Mouse (Mus musculus): ENCODE data around the gene Uox. TPM values are rescaled to one million over a fixed set of nuclear protein-coding genes. Genes with fewer than 3 reads are reported as not detected.

Uox gene
- total and polyA plus RNA-seq, 2 experiments from 2014 or later: 0.10 to 4.5 TPM

DNA sequence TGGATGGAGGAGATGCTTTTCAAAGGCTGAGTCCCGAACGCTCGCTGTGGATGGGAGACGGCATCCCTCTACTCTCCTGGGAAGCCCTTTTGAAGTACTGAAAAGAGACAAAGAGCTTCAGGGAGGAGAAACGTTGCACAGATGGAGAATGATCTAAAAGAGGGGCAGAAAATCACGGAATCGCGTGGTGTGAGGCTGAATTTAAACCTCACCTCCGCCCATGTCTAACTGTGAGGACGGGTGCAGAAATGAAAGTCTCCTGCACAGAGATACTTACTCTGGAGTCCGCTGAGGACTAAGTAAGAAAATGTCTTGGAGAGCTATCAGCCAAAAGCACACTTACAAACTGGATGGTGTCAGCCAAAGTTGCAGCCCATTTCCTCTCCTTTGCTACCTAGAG, 51.7 kb downstream of the Uox start:
- no peak for TF ChIP-seq EP300 (IDR thresholded peaks at IDR 0.05; ENCODE audit: low read depth)
- TF ChIP-seq CTCF (IDR thresholded peaks at IDR 0.05; ENCODE audit: low read depth): no peak
- H3K4me1 ChIP-seq (ENCODE audit: control insufficient read depth, insufficient read depth): 0 out of 2 replicates have a peak, but pooled peaks cover 6% of the 10 kb centered on the region
- 90% methylated on average over 11 of the region's 11 CpGs for WGBS

DNA sequence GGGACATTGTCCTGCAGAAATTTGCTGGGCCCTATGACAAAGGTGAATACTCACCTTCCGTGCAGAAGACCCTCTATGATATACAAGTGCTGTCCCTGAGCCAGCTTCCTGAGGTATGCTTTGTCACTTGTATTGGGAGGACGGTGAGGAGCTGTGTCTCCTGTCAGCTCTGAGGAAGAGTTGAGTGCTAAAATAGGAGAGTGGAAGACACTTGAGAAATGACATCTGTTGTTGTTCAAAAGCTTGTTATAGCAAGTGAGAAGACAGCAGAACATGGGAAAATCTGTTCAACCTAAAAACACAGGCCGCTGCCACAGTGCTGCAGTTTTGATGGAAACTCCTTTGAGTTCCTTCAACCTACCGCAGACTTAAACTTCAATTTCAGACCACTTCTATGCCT, 55.5 kb downstream of the Uox start:
- Histone ChIP-seq H3K4me2 (ENCODE audit: low read depth, low read length) (no peak overlapping the region), H3K27me3 (ENCODE audit: control insufficient read depth, insufficient read depth, low read length) (no peaks in the 10 kb centered on the region), H3K9me3 (replicated peaks; ENCODE audit: control insufficient read depth, low read length) (no peaks in the 10 kb centered on the region), H3K27ac (ENCODE audit: low read depth) (no peak overlapping the region), H3K9ac (replicated peaks; ENCODE audit: low read depth, low read length) (no peak overlapping the region), H3K36me3 (replicated peaks; ENCODE audit: control insufficient read depth, insufficient read depth, low read length) (no peaks in the 10 kb centered on the region), H3K4me3 (ENCODE audit: low read depth, low read length) (no peak overlapping the region), H3K4me1 (ENCODE audit: control insufficient read depth, insufficient read depth) (no peaks in the 10 kb centered on the region)
- DNase-seq (ENCODE audit: low spot score) (no peak), ATAC-seq (ENCODE audit: insufficient read depth, low read depth) (no peak)
- no peak for TF ChIP-seq CTCF (IDR thresholded peaks at IDR 0.05; ENCODE audit: low read depth)
- TF ChIP-seq EP300 (IDR thresholded peaks at IDR 0.05; ENCODE audit: low read depth): no peak
- 61% methylated on average over 4 of the region's 4 CpGs for WGBS

More for the DNA sequence above, 51.7 kb downstream of the Uox start:
- ATAC-seq (ENCODE audit: insufficient read depth, low read depth): no peak
- H3K9ac ChIP-seq (replicated peaks; ENCODE audit: low read depth, low read length): no peak overlapping the region
- no peak overlapping the region for H3K27ac ChIP-seq (ENCODE audit: low read depth)
- H3K36me3 ChIP-seq (replicated peaks; ENCODE audit: control insufficient read depth, insufficient read depth, low read length): no peaks in the 10 kb centered on the region
- no peak overlapping the region for H3K4me3 ChIP-seq (ENCODE audit: low read depth, low read length)
- no peaks in the 10 kb centered on the region for H3K27me3 ChIP-seq (ENCODE audit: control insufficient read depth, insufficient read depth, low read length)
- H3K9me3 ChIP-seq (replicated peaks; ENCODE audit: control insufficient read depth, low read length): no peaks in the 10 kb centered on the region
- no peak overlapping the region for H3K4me2 ChIP-seq (ENCODE audit: low read depth, low read length)
- DNase-seq (ENCODE audit: low spot score): no peak

- H3K27me3 ChIP-seq (ENCODE audit: control insufficient read depth, insufficient read depth, low read length): no peaks in the 10 kb centered on the region
- no peaks in the 10 kb centered on the region for H3K9me3 ChIP-seq (replicated peaks; ENCODE audit: control insufficient read depth, low read length)
- H3K4me2 ChIP-seq (ENCODE audit: low read depth, low read length): no peak overlapping the region
- no peaks in the 10 kb centered on the region for H3K4me1 ChIP-seq (ENCODE audit: control insufficient read depth, insufficient read depth)
- no peak overlapping the region for H3K9ac ChIP-seq (replicated peaks; ENCODE audit: low read depth, low read length)
- ATAC-seq (ENCODE audit: insufficient read depth, low read depth): no peak
- TF ChIP-seq CTCF (IDR thresholded peaks at IDR 0.05; ENCODE audit: low read depth) (no peak), EP300 (IDR thresholded peaks at IDR 0.05; ENCODE audit: low read depth) (no peak)
- WGBS: 61% methylated on average over 8 of the region's 8 CpGs
- DNase-seq (ENCODE audit: low spot score): no peak
- H3K36me3 ChIP-seq (replicated peaks; ENCODE audit: control insufficient read depth, insufficient read depth, low read length): no peaks in the 10 kb centered on the region
- H3K4me3 ChIP-seq (ENCODE audit: low read depth, low read length): no peak overlapping the region
- no peak overlapping the region for H3K27ac ChIP-seq (ENCODE audit: low read depth)
These were observed 58.2 kb downstream of the Uox start for GRCm38 (mm10) chr3:146628227-146628982.

DNA sequence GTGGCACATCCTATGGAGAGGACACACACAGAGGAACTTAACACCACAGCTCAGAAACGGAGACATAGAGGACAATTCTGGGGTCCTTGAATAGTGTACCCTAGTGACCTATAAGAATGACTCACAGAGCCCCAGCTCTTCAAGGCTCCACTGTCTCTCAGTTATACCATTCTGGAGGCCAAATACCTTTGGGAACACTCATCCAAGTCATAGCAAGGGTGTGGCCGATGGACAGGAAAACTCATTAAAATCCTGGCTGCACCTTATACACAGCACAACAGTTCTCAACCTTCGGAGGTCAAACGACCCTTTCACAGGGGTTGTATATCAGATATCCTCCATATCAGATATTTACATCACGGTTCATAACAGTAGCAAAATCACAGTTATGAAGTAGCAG, 62.3 kb downstream of the Uox start:
- Histone ChIP-seq H3K9ac (replicated peaks; ENCODE audit: low read depth, low read length) (no peak overlapping the region), H3K27ac (ENCODE audit: low read depth) (no peak overlapping the region), H3K4me1 (ENCODE audit: control insufficient read depth, insufficient read depth) (no peaks in the 10 kb centered on the region), H3K27me3 (ENCODE audit: control insufficient read depth, insufficient read depth, low read length) (no peaks in the 10 kb centered on the region), H3K9me3 (replicated peaks; ENCODE audit: control insufficient read depth, low read length) (no peaks in the 10 kb centered on the region), H3K36me3 (replicated peaks; ENCODE audit: control insufficient read depth, insufficient read depth, low read length) (no peaks in the 10 kb centered on the region), H3K4me3 (ENCODE audit: low read depth, low read length) (no peak overlapping the region), H3K4me2 (ENCODE audit: low read depth, low read length) (no peak overlapping the region)
- no peak for DNase-seq (ENCODE audit: low spot score)
- ATAC-seq (ENCODE audit: insufficient read depth, low read depth): no peak
- no peak for TF ChIP-seq EP300 (IDR thresholded peaks at IDR 0.05; ENCODE audit: low read depth)
- TF ChIP-seq CTCF (IDR thresholded peaks at IDR 0.05; ENCODE audit: low read depth): no peak
- WGBS: 79% methylated on average over 5 of the region's 5 CpGs

- ATAC-seq (ENCODE audit: insufficient read depth, low read depth): no peak
- Histone ChIP-seq H3K27me3 (ENCODE audit: control insufficient read depth, insufficient read depth, low read length) (no peaks in the 10 kb centered on the region), H3K27ac (ENCODE audit: low read depth) (no peak overlapping the region), H3K36me3 (replicated peaks; ENCODE audit: control insufficient read depth, insufficient read depth, low read length) (no peaks in the 10 kb centered on the region), H3K9ac (replicated peaks; ENCODE audit: low read depth, low read length) (no peak overlapping the region), H3K4me2 (ENCODE audit: low read depth, low read length) (no peak overlapping the region), H3K4me3 (ENCODE audit: low read depth, low read length) (no peak overlapping the region), H3K9me3 (replicated peaks; ENCODE audit: control insufficient read depth, low read length) (no peaks in the 10 kb centered on the region), H3K4me1 (ENCODE audit: control insufficient read depth, insufficient read depth) (peaks cover 8% of the 10 kb centered on the region)
- WGBS: 47% methylated on average over 4 of the region's 4 CpGs
- DNase-seq (ENCODE audit: low spot score): no peak
- TF ChIP-seq CTCF (IDR thresholded peaks at IDR 0.05; ENCODE audit: low read depth) (no peak), EP300 (IDR thresholded peaks at IDR 0.05; ENCODE audit: low read depth) (no peak)
These were observed 71.7 kb downstream of the Uox start for GRCm38 (mm10) chr3:146641818-146642427.
